Mouse (Mus musculus) liver, embryonic 14.5 days (tissue): ENCODE measurements at regions not wholly inside any gene's neighbourhood (a gene's known extent, or its start where the extent isn't known, plus 50 kb on each side); places are given as distances from the start of the nearest gene placed in this dataset.
"Not testable (repeated sequence)": the region's sequence is repeated elsewhere in the genome, so short reads cannot be mapped to it uniquely, and the experiment has no call there.

Experiments used
- CTCF ChIP-seq: IDR thresholded peaks from 2 replicates; pipeline ENCODE4 v1.5.1; 2016; ENCODE audit warnings: antibody characterized with exemption, low read depth, control low read depth
- EP300 ChIP-seq: IDR thresholded peaks from 2 replicates; pipeline ENCODE4 v1.6.1; 2016; ENCODE audit warnings: antibody characterized with exemption, low read depth

DNA sequence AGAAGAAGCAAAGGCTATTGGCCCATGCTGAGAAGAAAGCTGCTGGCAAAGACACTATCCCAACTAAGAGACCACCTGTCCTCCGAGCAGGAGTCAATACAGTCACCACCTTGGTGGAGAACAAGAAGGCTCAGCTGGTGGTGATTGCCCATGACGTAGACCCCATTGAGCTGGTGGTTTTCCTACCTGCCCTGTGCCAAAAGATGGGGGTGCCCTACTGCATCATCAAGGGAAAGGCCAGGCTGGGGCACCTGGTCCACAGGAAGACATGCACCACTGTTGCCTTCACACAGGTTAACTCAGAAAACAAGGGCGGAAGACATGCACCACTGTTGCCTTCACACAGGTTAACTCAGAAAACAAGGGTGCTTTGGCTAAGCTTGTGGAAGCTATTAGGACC lies 116.3 kb downstream of the Sox4 start:
- TF ChIP-seq CTCF, EP300: not testable (repeated sequence)
